Comparison of ENCODE assay signal across 15 mouse cellular contexts in genomic region chr19:22300906-22301305, GRCm38 (mm10).
DNase-seq lines count a peak whose midpoint lies in the region; ATAC-seq lines count a peak whose summit lies in the region.
"Had no signal": no experiment of that assay in that cellular context is flagged by ENCODE, and none has a peak within 500 bp of the region (broad histone marks: within the 10 kb centered on the region; RNA-seq: fewer than 3 reads in every experiment).

No protein-coding gene starts in this region.

- WGBS in midbrain, embryonic 14.5 days, result 15% methylated on average over 2 of the region's 2 CpGs
- 19% methylated on average over 2 of the region's 2 CpGs for WGBS in midbrain, embryonic 13.5 days

- no peak for ATAC-seq in midbrain, embryonic 14.5 days (ENCODE audit: low FRiP score, low TSS enrichment)
- ATAC-seq in midbrain, embryonic 13.5 days, result no peak

- no peak overlapping the region for H3K4me2 ChIP-seq in midbrain, embryonic 14.5 days (ENCODE audit: low read length)
- H3K4me2 ChIP-seq in midbrain, embryonic 13.5 days (replicated peaks), result no peak overlapping the region
- H3K4me2 ChIP-seq: limb, embryonic 12.5 days had no signal

- H3K4me1 ChIP-seq in midbrain, embryonic 14.5 days (ENCODE audit: control insufficient read depth, insufficient read depth, low read length), result peaks cover 14% of the 10 kb centered on the region
- H3K4me1 ChIP-seq in midbrain, embryonic 13.5 days (replicated peaks), result peaks cover 13% of the 10 kb centered on the region

- no peak overlapping the region for H3K27ac ChIP-seq in midbrain, embryonic 14.5 days (replicated peaks; ENCODE audit: low read depth, low read length)
- no peak overlapping the region for H3K27ac ChIP-seq in midbrain, embryonic 13.5 days
- H3K27ac ChIP-seq: limb, embryonic 12.5 days had no signal

- H3K4me3 ChIP-seq in midbrain, embryonic 14.5 days (replicated peaks; ENCODE audit: low read depth, low read length), result no peak overlapping the region
- H3K4me3 ChIP-seq in midbrain, embryonic 13.5 days (replicated peaks), result no peak overlapping the region
- H3K4me3 ChIP-seq: limb, embryonic 12.5 days; megakaryocyte, embryonic 14.5 days; myocyte had no signal

- H3K9ac ChIP-seq in midbrain, embryonic 14.5 days (replicated peaks; ENCODE audit: low read length), result no peak overlapping the region
- no peak overlapping the region for H3K9ac ChIP-seq in midbrain, embryonic 13.5 days (replicated peaks)
- H3K9ac ChIP-seq: limb, embryonic 12.5 days had no signal

- no peaks in the 10 kb centered on the region for H3K9me3 ChIP-seq in midbrain, embryonic 14.5 days (ENCODE audit: control insufficient read depth, low read length)
- no peaks in the 10 kb centered on the region for H3K9me3 ChIP-seq in midbrain, embryonic 13.5 days
- H3K9me3 ChIP-seq: limb, embryonic 12.5 days had no signal

- peak; percentile 12 to 28 for DNase-seq in cerebellum, postnatal 10 days
- no peak for DNase-seq in cerebellum, postnatal 4 days (ENCODE audit: low spot score in 2 of 2)
- DNase-seq in kidney, postnatal 10 days, result peak; percentile 6
- DNase-seq in kidney, adult 8-10 months, result no peak
- DNase-seq in midbrain, embryonic 14.5 days, result peak; percentile 69
- DNase-seq in right cerebral cortex, postnatal 25 days, result peak; percentile 12
- DNase-seq in gastrocnemius, postnatal 14 days, result no peak
- DNase-seq: adrenal gland, postnatal 36 days; cerebellum, adult 11 months; kidney, postnatal 14 days; lung, adult 18-20 months had no signal

- H3K27me3 ChIP-seq in midbrain, embryonic 14.5 days (ENCODE audit: control insufficient read depth, insufficient read depth, low read length), result no peaks in the 10 kb centered on the region
- no peaks in the 10 kb centered on the region for H3K27me3 ChIP-seq in midbrain, embryonic 13.5 days

- intact Hi-C loops in gastrocnemius, postnatal 14 days (cut with DNase I; ENCODE audit: low total_unique reads), result loop anchor here (10.0 kb wide), 1 partner anchor 546 kb away; no protein-coding TSS in a partner anchor

- no peaks in the 10 kb centered on the region for H3K36me3 ChIP-seq in midbrain, embryonic 14.5 days (ENCODE audit: control insufficient read depth, insufficient read depth, low read length)
- H3K36me3 ChIP-seq in midbrain, embryonic 13.5 days, result no peaks in the 10 kb centered on the region
- H3K36me3 ChIP-seq: limb, embryonic 12.5 days had no signal

Comparison
In these comparisons a context has a peak if more than half of its experiments do, and no peak if none do; other contexts are left out.
1. DNase-seq: peak in cerebellum, postnatal 10 days (2 of 2), kidney, postnatal 10 days (single experiment), midbrain, embryonic 14.5 days (single experiment) and right cerebral cortex, postnatal 25 days (single experiment); none in cerebellum, postnatal 4 days (0 of 2), kidney, adult 8-10 months (0 of 2) and gastrocnemius, postnatal 14 days (single experiment).